Mouse (Mus musculus) forebrain, embryonic 12.5 days (tissue): ENCODE measurements around the gene Tgtp2. TPM values are rescaled to one million over a fixed set of nuclear protein-coding genes. Genes with fewer than 3 reads are reported as not detected.

ENCODE experiments used
- polyA plus RNA-seq: library from polyadenylated mRNA; unstranded; fragments of >200 nt; fragmentation: Nextera tagmentation; extraction: Ambion mirVana; gene quantifications from 2 replicates; pipeline ENCODE4 v1.2.1, GENCODE M21; 2016

Gene Tgtp2
- polyA plus RNA-seq, 1 experiment from 2014 or later: not detected

Other genes starting within 250 kb of the Tgtp2 start
- gene Trim41, start 246.9 kb downstream of the Tgtp2 start, polyA plus RNA-seq: 6.2 and 6.8 TPM in 2 replicates
- 0.76 and 1.00 TPM in 2 replicates for gene Trim7, start 238.1 kb downstream of the Tgtp2 start, polyA plus RNA-seq
- gene Gm12184, start 237.6 kb downstream of the Tgtp2 start, polyA plus RNA-seq: 6.8 and 9.4 TPM in 2 replicates
- 1.2 and 1.8 TPM in 2 replicates for gene Irgm1, start 192.5 kb downstream of the Tgtp2 start, polyA plus RNA-seq
- 0.09 TPM in 1 of 2 replicates, not detected in the other for gene Gm5431, start 162.0 kb downstream of the Tgtp2 start, polyA plus RNA-seq
- 1.8 and 2.0 TPM in 2 replicates for gene Psme2b, start 118.0 kb downstream of the Tgtp2 start, polyA plus RNA-seq
- not detected in 2 replicates for gene Olfr56, start 85.3 kb downstream of the Tgtp2 start, polyA plus RNA-seq
- gene 9930111J21Rik1, start 84.8 kb downstream of the Tgtp2 start, polyA plus RNA-seq: 0.23 TPM in 1 of 2 replicates, not detected in the other
- not detected in 2 replicates for gene Gm12185, start 72.0 kb downstream of the Tgtp2 start, polyA plus RNA-seq
- not detected in 2 replicates for gene Tgtp1, start 70.0 kb downstream of the Tgtp2 start, polyA plus RNA-seq
- 0.17 and 0.23 TPM in 2 replicates for gene 9930111J21Rik2, start 13.0 kb downstream of the Tgtp2 start, polyA plus RNA-seq
- 0.18 and 0.50 TPM in 2 replicates for gene Ifi47, start 12.4 kb upstream of the Tgtp2 start, polyA plus RNA-seq
- not detected in 2 replicates for gene Olfr1396, start 50.7 kb upstream of the Tgtp2 start, polyA plus RNA-seq
- gene Olfr1395, start 78.1 kb upstream of the Tgtp2 start, polyA plus RNA-seq: not detected in 2 replicates
- gene Olfr1394, start 90.2 kb upstream of the Tgtp2 start, polyA plus RNA-seq: not detected in 2 replicates
- 0.17 TPM in 1 of 2 replicates, not detected in the other for gene Btnl9, start 123.0 kb upstream of the Tgtp2 start, polyA plus RNA-seq
- gene Zfp62, start 139.1 kb upstream of the Tgtp2 start, polyA plus RNA-seq: 60.5 and 63.3 TPM in 2 replicates
- gene Mgat1, start 180.0 kb upstream of the Tgtp2 start, polyA plus RNA-seq: 31.4 and 35.5 TPM in 2 replicates
- 0.06 and 0.18 TPM in 2 replicates for gene Olfr1393, start 214.1 kb upstream of the Tgtp2 start, polyA plus RNA-seq
- gene Olfr1392, start 221.1 kb upstream of the Tgtp2 start, polyA plus RNA-seq: not detected in 2 replicates
- gene Olfr10, start 240.5 kb upstream of the Tgtp2 start, polyA plus RNA-seq: not detected in 2 replicates